Mouse (Mus musculus): ENCODE results near the gene Cadm1.

DNA sequence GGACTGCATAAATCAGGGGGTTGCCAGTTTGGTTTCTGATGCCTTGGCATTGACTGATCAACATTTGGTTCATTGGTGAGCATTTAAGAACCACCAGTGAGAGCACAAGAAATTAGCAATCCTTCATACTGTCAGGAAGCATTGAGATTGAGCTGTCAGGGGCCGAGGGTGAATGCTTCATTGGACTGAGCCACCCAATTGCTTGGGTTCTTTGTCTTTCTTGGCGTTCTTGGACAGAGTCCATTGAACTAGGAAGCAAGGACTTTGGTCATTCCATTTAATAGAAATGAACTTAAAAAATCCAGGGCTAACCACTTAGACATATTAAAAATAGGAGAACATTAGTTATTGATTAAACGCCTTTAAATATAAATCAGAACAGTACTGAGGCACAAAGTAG lies 214.9 kb downstream of the Cadm1 start:
- TF ChIP-seq CTCF (IDR thresholded peaks at IDR 0.05; ENCODE audit: borderline replicate concordance, extremely low read depth, insufficient read depth, insufficient read length) (no peak), POLR2A (IDR thresholded peaks at IDR 0.05; ENCODE audit: borderline replicate concordance, extremely low read depth, insufficient read depth, insufficient read length, poor library complexity, severe bottlenecking) (no peak)

All from brain, embryonic 14.5 days (tissue).